Mouse (Mus musculus) layer of hippocampus, adult 2 months (tissue): Measurements from ENCODE around the gene Gm3072. TPM values are rescaled to one million over a fixed set of nuclear protein-coding genes. Genes with fewer than 3 reads are reported as not detected.
"Not testable (repeated sequence)": the region's sequence is repeated elsewhere in the genome, so short reads cannot be mapped to it uniquely, and the experiment has no call there.

Experiments
- DNase-seq, 2 experiments: peaks; one replicate each; pipeline ENCODE4 v3.0.0; 2022; ENCODE audit warnings: low spot score in 2 of 2
- H3K27ac ChIP-seq: fragments of 200-600 bp; 2 replicates; pipeline ENCODE4 v1.8.1; 2022
- H3K4me3 ChIP-seq: fragments of 200-600 bp; 2 replicates; pipeline ENCODE4 v1.8.1; 2022; ENCODE audit warnings: mild to moderate bottlenecking
- long read RNA-seq, 2 experiments: library from polyadenylated mRNA; stranded (forward); transcript quantifications; one replicate each; pipeline ENCODE4 v2.0.0; 2021; ENCODE audit warnings: borderline mapping rate in 2 of 2
- total RNA-seq, 2 experiments: library from RNA; stranded (reverse); gene quantifications; 2 replicates each; pipeline ENCODE4 v1.2.3; 2021

The Gm3072 gene
- not detected for total RNA-seq
- long read RNA-seq, experiment 1 = 0 reads
- long read RNA-seq, experiment 2 = 0 reads

GRCm38 (mm10) chr14:41624512-41624911, at the start of gene Gm3072:
TSS of gene Gm3072 (minus strand) at chr14:41624612.
- DNase-seq, H3K4me3 ChIP-seq, H3K27ac ChIP-seq: not testable (repeated sequence)

GRCm38 (mm10) chr14:41648176-41648575, 23.8 kb upstream of the Gm3072 start:
- H3K27ac ChIP-seq, H3K4me3 ChIP-seq, DNase-seq: not testable (repeated sequence)

- H3K27ac ChIP-seq, H3K4me3 ChIP-seq, DNase-seq: not testable (repeated sequence)
Observed at GRCm38 (mm10) chr14:41646387-41646786, 22.0 kb upstream of the Gm3072 start, which contains the start of gene Gm3676. TSS of gene Gm3676 (minus strand) at chr14:41646487.

GRCm38 (mm10) chr14:41630144-41630543, 5.7 kb upstream of the Gm3072 start:
- DNase-seq, H3K27ac ChIP-seq: not testable (repeated sequence)

GRCm38 (mm10) chr14:41622535-41622934, 1.9 kb downstream of the Gm3072 start:
- not testable (repeated sequence) for H3K27ac ChIP-seq, H3K4me3 ChIP-seq, DNase-seq

More at GRCm38 (mm10) chr14:41630144-41630543, 5.7 kb upstream of the Gm3072 start:
- H3K4me3 ChIP-seq = not testable (repeated sequence)

GRCm38 (mm10) chr14:41610690-41611089, 13.7 kb downstream of the Gm3072 start:
- peak in 1 of 2 experiments; percentile 8 for DNase-seq
- not testable (repeated sequence) for H3K27ac ChIP-seq, H3K4me3 ChIP-seq

GRCm38 (mm10) chr14:41600935-41601334, 23.5 kb downstream of the Gm3072 start:
- not testable (repeated sequence) for DNase-seq, H3K4me3 ChIP-seq, H3K27ac ChIP-seq

- not testable (repeated sequence) for H3K4me3 ChIP-seq, DNase-seq, H3K27ac ChIP-seq
Observed at GRCm38 (mm10) chr14:41586346-41586745, 38.1 kb downstream of the Gm3072 start.

GRCm38 (mm10) chr14:41572911-41573310, 51.5 kb downstream of the Gm3072 start, which contains the start of gene 1700049E17Rik2:
TSS of gene 1700049E17Rik2 (plus strand) at chr14:41573211.
- not testable (repeated sequence) for H3K4me3 ChIP-seq, DNase-seq, H3K27ac ChIP-seq

Other genes starting within 250 kb of the Gm3072 start
- not detected for gene Gm7945, start 238.2 kb downstream of the Gm3072 start, total RNA-seq
- gene Gm6482, start 216.3 kb downstream of the Gm3072 start, total RNA-seq = not detected
- gene Gm7954, start 171.1 kb downstream of the Gm3072 start, total RNA-seq = not detected
- gene Gm3486, start 135.1 kb downstream of the Gm3072 start, total RNA-seq = 1 to 10 TPM in 1 of 2 experiments, not detected in 1; 1.8 TPM
- gene Gm7970, start 69.0 kb downstream of the Gm3072 start, total RNA-seq = not detected
- 1 to 10 TPM in 1 of 2 experiments, not detected in 1; 1.4 TPM for gene 1700049E17Rik2, start 51.4 kb downstream of the Gm3072 start, total RNA-seq
- under 1 TPM in 1 of 2 experiments, not detected in 1; 1.00 TPM for gene Gm3676, start 21.9 kb upstream of the Gm3072 start, total RNA-seq
- not detected for gene Gm8068, start 77.3 kb upstream of the Gm3072 start, total RNA-seq
- gene Gm7929, start 126.0 kb upstream of the Gm3072 start, total RNA-seq = not detected
- not detected for gene Gm47189, start 147.8 kb upstream of the Gm3072 start, total RNA-seq